Mouse (Mus musculus): ENCODE results near the gene Rbm17. TPM values are rescaled to one million over a fixed set of nuclear protein-coding genes. Genes with fewer than 3 reads are reported as not detected.

Rbm17 gene
- 88.8 and 93.0 TPM in 2 replicates for polyA plus RNA-seq (2012; ENCODE audit: insufficient read depth, insufficient read length, missing spikeins)

DNA sequence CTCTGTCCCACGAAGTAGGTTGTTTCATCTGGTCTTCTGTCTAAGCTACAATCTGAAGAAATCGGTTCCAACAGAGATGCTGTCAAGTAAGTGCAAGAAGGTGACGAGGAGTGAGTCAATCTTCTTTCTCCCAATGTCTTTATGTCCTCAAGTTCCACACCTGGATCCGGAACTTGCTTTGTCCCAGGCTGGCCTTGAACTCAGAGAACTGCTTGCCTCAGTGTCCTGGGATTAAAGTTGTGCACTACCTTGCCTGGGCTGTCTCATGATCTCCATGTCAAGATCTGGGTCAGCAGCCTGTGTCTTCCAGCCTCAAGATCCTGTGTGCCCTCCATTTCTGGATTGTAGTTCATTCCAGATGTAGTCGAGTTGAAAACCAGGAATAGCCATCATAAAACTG, at the start of gene Rbm17:
Gene Rbm17, minus strand, starts transcription at position 101 of the 400 bp plus-strand sequence.
- H3K4me3 ChIP-seq (ENCODE audit: insufficient read depth, low read length): peak within 1 kb of the TSS; percentile 96
- H3K27ac ChIP-seq (ENCODE audit: insufficient read depth, low read depth, low read length): peak within 1 kb of the TSS; percentile 37; the same call in 1 of the 2 replicates
- no peak for TF ChIP-seq POLR2A (IDR thresholded peaks at IDR 0.05; ENCODE audit: borderline replicate concordance, low read depth, low read length)
- TF ChIP-seq CTCF (IDR thresholded peaks at IDR 0.05; ENCODE audit: low read depth, low read length): no peak
- H3K4me1 ChIP-seq (ENCODE audit: control insufficient read depth, insufficient read depth, low read length): peaks cover 10% of the 10 kb centered on the region

DNA sequence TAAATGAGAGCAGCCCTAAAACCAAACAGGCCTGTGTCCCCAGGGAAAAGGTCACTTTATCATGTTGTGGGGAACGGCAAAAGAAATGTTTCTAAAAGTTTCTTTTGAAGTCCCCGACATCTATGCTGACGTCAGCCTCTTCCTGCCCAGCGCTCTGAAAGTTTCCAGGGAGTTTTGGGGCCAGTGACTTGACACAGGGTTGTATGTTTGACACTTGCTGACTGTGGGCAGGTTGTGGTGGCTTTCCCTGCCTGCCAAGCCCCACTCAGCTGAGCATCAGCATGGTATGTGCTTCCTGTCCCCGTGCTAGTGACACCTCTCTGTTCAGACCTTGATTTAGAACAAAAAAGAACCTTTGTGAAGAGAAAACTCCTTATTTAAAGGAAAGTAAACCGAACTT, 49.4 kb upstream of the Rbm17 start:
- Histone ChIP-seq H3K27ac (ENCODE audit: insufficient read depth, low read depth, low read length) (no peak overlapping the region), H3K4me1 (ENCODE audit: control insufficient read depth, insufficient read depth, low read length) (no peaks in the 10 kb centered on the region), H3K4me3 (ENCODE audit: insufficient read depth, low read length) (no peak overlapping the region)
- no peak for TF ChIP-seq POLR2A (IDR thresholded peaks at IDR 0.05; ENCODE audit: borderline replicate concordance, low read depth, low read length)
- no peak for TF ChIP-seq CTCF (IDR thresholded peaks at IDR 0.05; ENCODE audit: low read depth, low read length)

GRCm38 (mm10) chr2:11652780-11653179, 48.8 kb upstream of the Rbm17 start:
- Histone ChIP-seq H3K4me3 (ENCODE audit: insufficient read depth, low read length) (no peak overlapping the region), H3K27ac (ENCODE audit: insufficient read depth, low read depth, low read length) (no peak overlapping the region), H3K4me1 (ENCODE audit: control insufficient read depth, insufficient read depth, low read length) (no peaks in the 10 kb centered on the region)
- no peak for TF ChIP-seq POLR2A (IDR thresholded peaks at IDR 0.05; ENCODE audit: borderline replicate concordance, low read depth, low read length)
- no peak for TF ChIP-seq CTCF (IDR thresholded peaks at IDR 0.05; ENCODE audit: low read depth, low read length)

DNA sequence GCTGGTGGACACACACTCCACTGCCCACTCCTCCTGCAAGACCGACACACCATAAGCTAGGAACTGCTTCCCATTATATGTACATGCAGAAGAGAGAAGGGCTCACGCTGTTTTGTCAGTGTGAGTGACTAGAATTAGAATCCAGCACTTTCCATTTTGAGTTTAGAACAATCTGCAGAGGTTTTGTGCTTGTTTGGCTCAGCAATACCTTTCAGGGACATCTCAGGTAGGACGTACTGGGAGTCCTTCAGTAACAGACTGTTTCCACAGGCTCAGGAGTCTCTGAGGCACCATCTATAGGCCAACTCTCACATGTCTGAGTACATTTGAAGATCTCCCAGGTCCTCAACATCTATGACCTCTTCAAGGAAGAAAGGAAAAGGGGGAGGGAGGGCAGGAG, 48.2 kb upstream of the Rbm17 start:
- no peak overlapping the region for H3K27ac ChIP-seq (ENCODE audit: insufficient read depth, low read depth, low read length)
- H3K4me1 ChIP-seq (ENCODE audit: control insufficient read depth, insufficient read depth, low read length): no peaks in the 10 kb centered on the region
- no peak for TF ChIP-seq CTCF (IDR thresholded peaks at IDR 0.05; ENCODE audit: low read depth, low read length)
- no peak for TF ChIP-seq POLR2A (IDR thresholded peaks at IDR 0.05; ENCODE audit: borderline replicate concordance, low read depth, low read length)
- no peak overlapping the region for H3K4me3 ChIP-seq (ENCODE audit: insufficient read depth, low read length)

GRCm38 (mm10) chr2:11651476-11651875, 47.5 kb upstream of the Rbm17 start:
- Histone ChIP-seq H3K27ac (ENCODE audit: insufficient read depth, low read depth, low read length) (no peak overlapping the region), H3K4me3 (ENCODE audit: insufficient read depth, low read length) (no peak overlapping the region), H3K4me1 (ENCODE audit: control insufficient read depth, insufficient read depth, low read length) (no peaks in the 10 kb centered on the region)
- TF ChIP-seq POLR2A (IDR thresholded peaks at IDR 0.05; ENCODE audit: borderline replicate concordance, low read depth, low read length) (no peak), CTCF (IDR thresholded peaks at IDR 0.05; ENCODE audit: low read depth, low read length) (no peak)

DNA sequence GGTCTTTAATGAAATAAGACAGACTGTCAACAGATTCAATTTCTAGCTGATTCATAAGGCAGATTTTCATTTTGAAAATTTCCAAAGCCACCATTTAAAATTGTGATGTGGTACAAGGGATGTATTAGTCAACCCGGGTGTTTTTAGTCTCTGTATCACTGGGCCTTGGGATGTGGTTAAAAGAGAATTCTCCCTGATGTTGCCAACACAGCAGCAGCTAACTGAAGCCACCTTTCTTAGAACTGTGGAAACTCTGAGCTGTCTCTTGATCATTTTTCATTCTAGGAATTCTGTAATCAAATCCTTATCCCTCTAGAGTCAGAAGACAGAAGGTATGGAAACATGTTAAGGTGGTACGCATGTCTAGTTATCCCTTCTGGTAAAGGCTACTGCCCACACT, 41.3 kb upstream of the Rbm17 start:
- TF ChIP-seq CTCF (IDR thresholded peaks at IDR 0.05; ENCODE audit: low read depth, low read length): no peak
- Histone ChIP-seq H3K4me1 (ENCODE audit: control insufficient read depth, insufficient read depth, low read length) (peaks cover 6% of the 10 kb centered on the region; the same call in 1 of the 2 replicates), H3K4me3 (ENCODE audit: insufficient read depth, low read length) (no peak overlapping the region), H3K27ac (ENCODE audit: insufficient read depth, low read depth, low read length) (no peak overlapping the region)

DNA sequence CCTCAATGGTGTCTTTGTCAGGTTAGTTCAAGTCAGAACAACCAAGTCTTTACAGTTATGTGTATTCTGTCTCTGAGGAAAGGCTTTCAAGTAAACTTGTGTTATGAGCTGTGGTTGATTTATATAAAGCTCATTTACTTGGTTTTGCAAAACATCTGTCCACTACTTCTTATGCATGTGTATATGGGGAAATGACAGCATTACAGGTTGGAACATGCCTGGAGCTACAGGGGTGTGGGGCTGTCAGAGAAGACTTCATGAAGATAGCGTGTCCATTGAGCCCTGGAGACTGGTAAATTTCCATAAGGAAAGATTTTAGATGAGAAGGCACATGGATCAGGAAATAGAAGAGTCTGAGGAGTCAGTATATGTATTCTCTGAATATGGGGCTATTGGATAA, 40.1 kb upstream of the Rbm17 start:
- no peak overlapping the region for H3K4me3 ChIP-seq (ENCODE audit: insufficient read depth, low read length)
- TF ChIP-seq CTCF (IDR thresholded peaks at IDR 0.05; ENCODE audit: low read depth, low read length) (no peak), POLR2A (IDR thresholded peaks at IDR 0.05; ENCODE audit: borderline replicate concordance, low read depth, low read length) (no peak)
- H3K27ac ChIP-seq (ENCODE audit: insufficient read depth, low read depth, low read length): no peak overlapping the region
- peaks cover 6% of the 10 kb centered on the region; the same call in 1 of the 2 replicates for H3K4me1 ChIP-seq (ENCODE audit: control insufficient read depth, insufficient read depth, low read length)

DNA sequence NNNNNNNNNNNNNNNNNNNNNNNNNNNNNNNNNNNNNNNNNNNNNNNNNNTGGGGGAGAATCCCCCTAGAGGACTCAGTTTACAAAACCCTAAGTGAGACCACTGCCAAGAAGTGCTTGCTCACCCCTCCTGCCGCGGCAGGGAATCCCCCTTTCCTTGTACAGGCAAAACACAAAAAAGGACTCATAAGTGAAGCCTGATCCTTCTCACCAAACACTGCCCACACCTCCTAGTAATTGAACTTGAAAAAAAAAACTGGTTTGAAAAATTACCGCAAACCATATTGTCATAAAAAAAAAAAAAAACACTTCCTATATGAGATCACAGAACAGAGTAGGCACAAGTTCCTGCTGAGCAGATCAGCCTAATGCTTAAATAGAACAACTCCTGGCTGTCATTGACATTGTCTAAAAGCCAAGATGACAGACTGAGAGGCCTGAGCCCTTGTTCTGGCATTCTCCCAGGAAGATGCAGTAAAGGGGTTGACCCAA, 38.5 kb upstream of the Rbm17 start, which contains the start of gene Il2ra:
Gene Il2ra, plus strand, starts transcription at position 357 of the 491 bp plus-strand sequence.
- Histone ChIP-seq H3K4me1 (ENCODE audit: control insufficient read depth, insufficient read depth, low read length) (peaks cover 6% of the 10 kb centered on the region), H3K4me3 (ENCODE audit: insufficient read depth, low read length) (no peak within 1 kb of the TSS), H3K27ac (ENCODE audit: insufficient read depth, low read depth, low read length) (no peak within 1 kb of the TSS)
- TF ChIP-seq CTCF (IDR thresholded peaks at IDR 0.05; ENCODE audit: low read depth, low read length) (no peak), POLR2A (IDR thresholded peaks at IDR 0.05; ENCODE audit: borderline replicate concordance, low read depth, low read length) (no peak)

GRCm38 (mm10) chr2:11637115-11637514, 33.2 kb upstream of the Rbm17 start:
- TF ChIP-seq CTCF (IDR thresholded peaks at IDR 0.05; ENCODE audit: low read depth, low read length) (no peak), POLR2A (IDR thresholded peaks at IDR 0.05; ENCODE audit: borderline replicate concordance, low read depth, low read length) (no peak)
- H3K4me3 ChIP-seq (ENCODE audit: insufficient read depth, low read length): no peak overlapping the region
- peaks cover 18% of the 10 kb centered on the region for H3K4me1 ChIP-seq (ENCODE audit: control insufficient read depth, insufficient read depth, low read length)
- peak overlapping the region; percentile 78 for H3K27ac ChIP-seq (ENCODE audit: insufficient read depth, low read depth, low read length)

DNA sequence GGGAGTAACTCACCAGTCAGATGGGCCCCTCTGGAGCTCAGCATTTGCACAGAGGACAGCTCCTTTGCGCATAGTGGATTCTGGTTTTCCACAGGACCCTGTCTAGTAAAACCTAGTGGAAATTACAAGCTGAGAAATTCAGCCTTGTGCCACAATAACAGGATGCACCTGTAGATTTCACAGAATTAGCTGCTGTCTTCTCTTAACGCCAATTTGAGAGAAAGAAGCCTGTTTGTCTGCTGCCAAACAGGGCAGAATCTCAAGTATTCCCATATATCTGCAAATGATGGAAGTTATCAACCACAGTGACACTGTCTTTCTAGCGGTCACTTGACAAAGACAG, 32.2 kb upstream of the Rbm17 start:
- H3K4me1 ChIP-seq (ENCODE audit: control insufficient read depth, insufficient read depth, low read length): peaks cover 16% of the 10 kb centered on the region
- TF ChIP-seq CTCF (IDR thresholded peaks at IDR 0.05; ENCODE audit: low read depth, low read length) (no peak), POLR2A (IDR thresholded peaks at IDR 0.05; ENCODE audit: borderline replicate concordance, low read depth, low read length) (no peak)
- H3K27ac ChIP-seq (ENCODE audit: insufficient read depth, low read depth, low read length): no peak overlapping the region
- H3K4me3 ChIP-seq (ENCODE audit: insufficient read depth, low read length): no peak overlapping the region
